Mouse (Mus musculus): Measurements from ENCODE around the gene Strc.

GRCm38 (mm10) chr2:121408160-121408559 lies 21.2 kb upstream of the Strc start:
- TF ChIP-seq CTCF (IDR thresholded peaks at IDR 0.05; ENCODE audit: extremely low read depth, insufficient read length, insufficient replicate concordance, low read depth, low read length) (peak; percentile 35; the same call in 1 of the 2 replicates), POLR2A (IDR thresholded peaks at IDR 0.05; ENCODE audit: low read depth, low read length) (no peak)
